In the genomic region with DNA sequence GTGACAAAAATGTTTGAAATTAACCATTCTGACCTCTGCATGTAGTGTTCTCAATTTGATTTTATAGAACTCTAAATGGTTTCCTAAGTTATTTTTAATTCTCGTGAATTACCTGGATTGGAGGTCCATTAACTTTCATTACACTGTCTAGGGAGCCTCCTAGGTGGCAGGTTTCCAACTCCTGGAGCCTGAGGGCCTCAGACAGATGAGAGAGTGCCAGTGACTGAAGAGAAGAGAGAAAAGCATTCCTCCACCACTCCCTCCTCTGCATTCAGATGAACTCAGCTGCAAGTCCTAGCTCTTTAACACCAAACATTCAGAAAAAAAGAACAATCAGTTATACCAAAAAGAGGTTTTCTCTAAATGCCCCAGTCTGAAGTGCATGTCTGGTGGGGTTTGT, we compare ENCODE assay signal across 19 mouse cellular contexts.
DNase-seq lines count a peak whose midpoint lies in the region; ATAC-seq and TF ChIP-seq lines count a peak whose summit lies in the region.
"Had no signal": no experiment of that assay in that cellular context is flagged by ENCODE, and none has a peak within 500 bp of the region (broad histone marks: within the 10 kb centered on the region; RNA-seq: fewer than 3 reads in every experiment).

No protein-coding gene starts in this region.

- peaks cover 10% of the 10 kb centered on the region for H3K4me1 ChIP-seq in cerebellum, adult 2 months (ENCODE audit: control insufficient read depth, insufficient read depth, low read length)
- H3K4me1 ChIP-seq: embryonic facial prominence, embryonic 15.5 days; heart, embryonic 15.5 days; limb, embryonic 15.5 days; liver, embryonic 15.5 days had no signal

- H3K27me3 ChIP-seq in cerebellum, adult 2 months (ENCODE audit: control insufficient read depth, insufficient read depth, low read length) = no peaks in the 10 kb centered on the region
- H3K27me3 ChIP-seq: embryonic facial prominence, embryonic 15.5 days; heart, embryonic 15.5 days; limb, embryonic 15.5 days; liver, embryonic 15.5 days had no signal

- intact Hi-C loops in left cerebral cortex, postnatal 4 days (cut with DNase I) = no loop called here

- TF ChIP-seq CTCF in brain, embryonic 14.5 days (IDR thresholded peaks at IDR 0.05; ENCODE audit: borderline replicate concordance, extremely low read depth, insufficient read depth, insufficient read length) = no peak
- TF ChIP-seq CTCF in cerebellum, adult 2 months (IDR thresholded peaks at IDR 0.05; ENCODE audit: borderline replicate concordance, insufficient read depth, low read depth, low read length) = no peak

- TF ChIP-seq POLR2A in brain, embryonic 14.5 days (IDR thresholded peaks at IDR 0.05; ENCODE audit: borderline replicate concordance, extremely low read depth, insufficient read depth, insufficient read length, poor library complexity, severe bottlenecking) = no peak
- TF ChIP-seq POLR2A in cerebellum, adult 2 months (IDR thresholded peaks at IDR 0.05; ENCODE audit: borderline replicate concordance, insufficient read depth, low read length) = no peak

- no peak overlapping the region for H3K4me3 ChIP-seq in cerebellum, adult 2 months (replicated peaks; ENCODE audit: insufficient read depth, low read depth, low read length)
- H3K4me3 ChIP-seq: embryonic facial prominence, embryonic 15.5 days; heart, adult 2 months; heart, embryonic 15.5 days; limb, embryonic 15.5 days; liver, embryonic 15.5 days had no signal

- 12% methylated on average over 1 of the region's 1 CpGs for WGBS in cerebellum, adult 2 months

- H3K27ac ChIP-seq in cerebellum, adult 2 months (ENCODE audit: insufficient read depth, low read length) = no peak overlapping the region
- H3K27ac ChIP-seq: embryonic facial prominence, embryonic 15.5 days; heart, adult 2 months; heart, embryonic 15.5 days; limb, embryonic 15.5 days; liver, embryonic 15.5 days had no signal

- no peak for ATAC-seq in frontal cortex, adult (ENCODE audit: low TSS enrichment)
- ATAC-seq: lung, postnatal 0 days had no signal

- peak; percentile 13 for DNase-seq in left cerebral cortex, postnatal 4 days
- DNase-seq in left cerebral cortex, adult 18-20 months (ENCODE audit: low spot score in 2 of 2) = no peak
- DNase-seq in brain, embryonic 14.5 days (ENCODE audit: low read depth) = peak; percentile 42
- DNase-seq in cerebellum, adult 2 months = peak; percentile 54 to 73
- DNase-seq in cerebellum, postnatal 36 days = peak; percentile 53 to 60
- DNase-seq in kidney, postnatal 25 days = no peak
- no peak for DNase-seq in heart, adult 9 months (ENCODE audit: low spot score in 2 of 2)
- DNase-seq: gastrocnemius, postnatal 10 days; heart, adult 2 months; heart, postnatal 4 days; kidney, postnatal 4 days; right cerebral cortex, postnatal 14 days; spleen, adult 18-20 months had no signal

Comparison
In these comparisons a context has a peak if more than half of its experiments do, and no peak if none do; other contexts are left out.
1. DNase-seq: peak in left cerebral cortex, postnatal 4 days (single experiment), brain, embryonic 14.5 days (single experiment), cerebellum, adult 2 months (2 of 2) and cerebellum, postnatal 36 days (2 of 2); none in left cerebral cortex, adult 18-20 months (0 of 2), kidney, postnatal 25 days (0 of 2) and heart, adult 9 months (0 of 2).